Mouse (Mus musculus) brain, embryonic 14.5 days (tissue): ENCODE measurements around the gene Gm20708.

ENCODE experiments used
- CTCF ChIP-seq: fragments of 200-500 bp; IDR thresholded peaks from 2 replicates; pipeline ENCODE4 v1.5.1; 2012; ENCODE audit warnings: inconsistent platforms, mild to moderate bottlenecking, moderate library complexity, borderline replicate concordance; ENCODE audit not compliant: insufficient read depth, insufficient read length; ENCODE audit errors: extremely low read depth
- POLR2A ChIP-seq: fragments of 200-500 bp; IDR thresholded peaks from 2 replicates; pipeline ENCODE4 v1.6.1; 2012; ENCODE audit warnings: mild to moderate bottlenecking, inconsistent platforms, borderline replicate concordance; ENCODE audit not compliant: poor library complexity, insufficient read depth, insufficient read length, severe bottlenecking; ENCODE audit errors: extremely low read depth

- TF ChIP-seq CTCF (no peak), POLR2A (no peak)
Measured at GRCm38 (mm10) chr11:117826164-117826563, 16.7 kb downstream of the Gm20708 start.
